Mouse (Mus musculus) hindbrain, postnatal 0 days (tissue): ENCODE measurements at regions not wholly inside any gene's neighbourhood (a gene's known extent, or its start where the extent isn't known, plus 50 kb on each side); places are given as distances from the start of the nearest gene placed in this dataset.

ENCODE experiments used
- ATAC-seq: fragments of 200-750 bp; cut with Nextera tagmentation; 2 replicates; pipeline ENCODE4 v1.8.0; 2017; ENCODE audit warnings: mild to moderate bottlenecking, moderate TSS enrichment, moderate library complexity
- DNase-seq: peaks from one replicate; pipeline ENCODE4 v3.0.0-alpha.2; 2015; ENCODE audit warnings: low spot score
- H3K27ac ChIP-seq: fragments of 300-500 bp; sonication (generic); 2 replicates; pipeline ENCODE4 v1.5.1; 2014; ENCODE audit warnings: mild to moderate bottlenecking
- H3K27me3 ChIP-seq: fragments of 300-500 bp; sonication (generic); 2 replicates; pipeline ENCODE4 v1.6.1; 2014; ENCODE audit warnings: low read length, mixed read lengths; ENCODE audit not compliant: insufficient read depth
- H3K36me3 ChIP-seq: fragments of 300-500 bp; sonication (generic); 2 replicates; pipeline ENCODE4 v1.6.1; 2014; ENCODE audit warnings: low read length, mixed read lengths; ENCODE audit not compliant: insufficient read depth
- H3K4me1 ChIP-seq: fragments of 300-500 bp; sonication (generic); 2 replicates; pipeline ENCODE4 v1.6.1; 2014; ENCODE audit warnings: antibody characterized with exemption, low read length, mixed read lengths; ENCODE audit not compliant: insufficient read depth
- H3K4me2 ChIP-seq: fragments of 300-500 bp; sonication (generic); 2 replicates; pipeline ENCODE4 v1.6.1; 2014; ENCODE audit warnings: low read depth, mild to moderate bottlenecking, low read length, moderate library complexity, mixed read lengths
- H3K4me3 ChIP-seq: fragments of 300-500 bp; sonication (generic); 2 replicates; pipeline ENCODE4 v1.5.1; 2014; ENCODE audit warnings: low read length
- H3K9ac ChIP-seq: fragments of 300-500 bp; sonication (generic); replicated peaks from 2 replicates; pipeline ENCODE4 v1.6.1; 2014; ENCODE audit warnings: mild to moderate bottlenecking, low read length, moderate library complexity, mixed read lengths
- H3K9me3 ChIP-seq: fragments of 300-500 bp; sonication (generic); 2 replicates; pipeline ENCODE4 v1.6.1; 2016; ENCODE audit warnings: low read length, mixed read lengths
- CTCF ChIP-seq: IDR thresholded peaks from 2 replicates; pipeline ENCODE4 v1.5.1; 2016; ENCODE audit warnings: antibody characterized with exemption, control low read depth, low read depth
- WGBS: fragments of 180-500 bp; shearing (Covaris S2); extraction: QIAGEN DNeasy Blood & Tissue Kit; methylation state at CpG from one replicate; pipeline ENCODE4 v1.1.7; 2014; 5-methylcytosine and 5-hydroxymethylcytosine counted together

GRCm38 (mm10) chr2:131666841-131667364 lies 104.8 kb upstream of the Adra1d start:
- 76% methylated on average over 3 of the region's 3 CpGs for WGBS
- no peak for ATAC-seq
- no peak for TF ChIP-seq CTCF
- DNase-seq = no peak
- Histone ChIP-seq H3K27me3 (no peaks in the 10 kb centered on the region), H3K9me3 (no peaks in the 10 kb centered on the region), H3K4me3 (no peak overlapping the region), H3K27ac (no peak overlapping the region), H3K36me3 (no peaks in the 10 kb centered on the region), H3K4me2 (no peak overlapping the region), H3K9ac (no peak overlapping the region), H3K4me1 (no peaks in the 10 kb centered on the region)

GRCm38 (mm10) chr2:131664575-131664974 lies 102.5 kb upstream of the Adra1d start:
- no peaks in the 10 kb centered on the region for H3K36me3 ChIP-seq
- WGBS = 50% methylated on average over 3 of the region's 3 CpGs
- H3K4me1 ChIP-seq = no peaks in the 10 kb centered on the region
- H3K4me3 ChIP-seq = no peak overlapping the region
- no peak overlapping the region for H3K4me2 ChIP-seq
- TF ChIP-seq CTCF = no peak
- ATAC-seq (no peak), DNase-seq (no peak)
- H3K27me3 ChIP-seq = no peaks in the 10 kb centered on the region
- no peaks in the 10 kb centered on the region for H3K9me3 ChIP-seq
- no peak overlapping the region for H3K9ac ChIP-seq
- no peak overlapping the region for H3K27ac ChIP-seq

- TF ChIP-seq CTCF = no peak
- 80% methylated on average over 8 of the region's 8 CpGs for WGBS
- ATAC-seq = no peak
- no peak overlapping the region for H3K4me2 ChIP-seq
- DNase-seq = no peak
- no peaks in the 10 kb centered on the region for H3K36me3 ChIP-seq
- H3K4me1 ChIP-seq = no peaks in the 10 kb centered on the region
- H3K9me3 ChIP-seq = 0 out of 2 replicates have a peak, but pooled peaks cover 2% of the 10 kb centered on the region
- H3K27ac ChIP-seq = no peak overlapping the region
- H3K27me3 ChIP-seq = no peaks in the 10 kb centered on the region
- H3K9ac ChIP-seq = no peak overlapping the region
- H3K4me3 ChIP-seq = no peak overlapping the region
These were observed 101.2 kb upstream of the Adra1d start for GRCm38 (mm10) chr2:131663199-131663809.

- Histone ChIP-seq H3K4me3 (no peak overlapping the region), H3K4me1 (no peaks in the 10 kb centered on the region), H3K4me2 (no peak overlapping the region), H3K9me3 (no peaks in the 10 kb centered on the region), H3K27me3 (no peaks in the 10 kb centered on the region), H3K27ac (no peak overlapping the region), H3K9ac (no peak overlapping the region), H3K36me3 (no peaks in the 10 kb centered on the region)
- DNase-seq (no peak), ATAC-seq (no peak)
- TF ChIP-seq CTCF = no peak
- WGBS = 57% methylated on average over 5 of the region's 5 CpGs
These were observed 90.1 kb upstream of the Adra1d start for GRCm38 (mm10) chr2:131652197-131652596.

GRCm38 (mm10) chr2:131650611-131651153 lies 88.6 kb upstream of the Adra1d start:
- Histone ChIP-seq H3K27ac (no peak overlapping the region), H3K9me3 (no peaks in the 10 kb centered on the region), H3K4me1 (no peaks in the 10 kb centered on the region), H3K9ac (no peak overlapping the region), H3K27me3 (no peaks in the 10 kb centered on the region), H3K4me2 (no peak overlapping the region), H3K4me3 (no peak overlapping the region), H3K36me3 (no peaks in the 10 kb centered on the region)
- WGBS = 67% methylated on average over 9 of the region's 9 CpGs
- TF ChIP-seq CTCF = no peak
- DNase-seq = no peak
- ATAC-seq = no peak

- no peaks in the 10 kb centered on the region for H3K4me1 ChIP-seq
- TF ChIP-seq CTCF = no peak
- no peaks in the 10 kb centered on the region for H3K36me3 ChIP-seq
- no peak for DNase-seq
- H3K9ac ChIP-seq = no peak overlapping the region
- no peaks in the 10 kb centered on the region for H3K9me3 ChIP-seq
- H3K27me3 ChIP-seq = no peaks in the 10 kb centered on the region
- H3K27ac ChIP-seq = no peak overlapping the region
- 83% methylated on average over 2 of the region's 2 CpGs for WGBS
- no peak overlapping the region for H3K4me2 ChIP-seq
- no peak for ATAC-seq
- no peak overlapping the region for H3K4me3 ChIP-seq
These were observed 82.2 kb upstream of the Adra1d start for GRCm38 (mm10) chr2:131644166-131644858.

GRCm38 (mm10) chr2:131642456-131642855 lies 80.4 kb upstream of the Adra1d start:
- Histone ChIP-seq H3K36me3 (no peaks in the 10 kb centered on the region), H3K9me3 (no peaks in the 10 kb centered on the region), H3K4me2 (no peak overlapping the region), H3K27me3 (no peaks in the 10 kb centered on the region), H3K9ac (no peak overlapping the region), H3K4me3 (no peak overlapping the region), H3K27ac (no peak overlapping the region), H3K4me1 (no peaks in the 10 kb centered on the region)
- TF ChIP-seq CTCF = no peak
- WGBS = 88% methylated on average over 3 of the region's 3 CpGs
- ATAC-seq = no peak
- no peak for DNase-seq
